Mouse (Mus musculus) embryo, embryonic 11 days (tissue): ENCODE measurements around the gene Serpina3b.

Experiments used
- DNase-seq: peaks from one replicate; pipeline ENCODE4 v3.0.0-alpha.2; 2015

The Serpina3b gene

DNA sequence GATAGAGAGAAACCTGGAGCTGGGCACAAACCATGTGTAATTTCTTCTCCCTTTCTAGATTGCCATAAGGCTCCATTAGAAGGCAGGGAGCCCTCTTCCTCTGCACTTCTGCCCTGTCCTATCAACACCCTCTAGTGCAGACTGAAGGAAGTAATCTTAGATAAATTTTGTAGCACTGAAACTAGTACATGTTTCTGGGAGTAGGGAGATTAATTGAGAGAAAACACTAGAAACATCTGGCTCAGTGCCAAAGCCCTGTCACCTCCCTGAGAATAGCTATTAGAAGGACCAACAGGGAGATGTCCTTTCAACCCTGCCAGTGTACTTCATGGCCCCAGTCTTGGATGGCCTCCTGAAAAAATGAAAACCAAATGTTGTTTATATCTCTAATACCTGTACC lies 50.8 kb downstream of the Serpina3b start:
- DNase-seq: no peak

- no peak for DNase-seq
Measured at GRCm38 (mm10) chr12:104178987-104179386, 51.2 kb downstream of the Serpina3b start.

GRCm38 (mm10) chr12:104185046-104185445 lies 57.2 kb downstream of the Serpina3b start:
- no peak for DNase-seq

GRCm38 (mm10) chr12:104186041-104186581 lies 58.3 kb downstream of the Serpina3b start:
- DNase-seq: no peak
